Mouse (Mus musculus) thymus, postnatal 10 days (tissue): ENCODE data around the gene Camk2g.
A peak's percentile ranks its signal among the peaks of the same experiment; 100 is the strongest.

Source experiments
- DNase-seq, 2 experiments: peaks; one replicate each; pipeline ENCODE4 v3.0.0; 2021; ENCODE audit warnings: low spot score in 2 of 2

Camk2g gene

DNA sequence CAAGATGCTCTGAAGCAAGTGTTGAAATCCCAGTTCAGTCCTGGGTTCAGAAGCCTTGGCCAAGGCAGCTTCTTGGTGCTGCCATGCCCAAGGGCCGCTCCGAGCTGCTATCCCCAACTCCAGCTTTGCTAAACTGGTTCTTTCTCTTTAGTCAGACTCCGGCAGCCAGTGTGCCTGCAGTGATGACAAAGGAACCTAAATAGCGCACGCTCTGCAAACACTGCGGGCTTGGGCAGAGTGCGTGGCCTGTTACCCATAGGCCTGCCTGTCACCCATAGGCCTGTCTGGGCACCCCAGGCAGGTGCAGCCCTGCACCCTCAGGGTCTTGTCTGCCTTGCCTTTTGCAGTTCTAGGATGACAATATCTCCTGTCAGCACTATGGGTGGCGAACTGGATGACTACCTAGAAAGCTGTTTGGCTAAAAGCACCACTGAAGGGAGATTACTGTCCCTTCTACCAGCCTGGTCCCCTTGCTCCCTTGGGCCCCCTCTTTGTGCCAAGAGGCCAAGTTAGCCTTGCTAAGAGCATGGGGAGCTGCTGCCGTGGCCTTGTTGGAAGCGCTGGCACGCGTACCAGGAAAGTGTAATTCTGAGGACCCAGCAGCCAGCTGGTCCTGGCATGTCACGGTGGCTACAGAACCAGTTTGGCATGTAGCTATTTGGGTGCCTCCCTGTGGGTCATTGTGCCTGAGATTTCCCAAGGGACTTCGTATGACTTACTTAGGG, 12.4 kb upstream of the Camk2g start:
- no peak for DNase-seq

DNA sequence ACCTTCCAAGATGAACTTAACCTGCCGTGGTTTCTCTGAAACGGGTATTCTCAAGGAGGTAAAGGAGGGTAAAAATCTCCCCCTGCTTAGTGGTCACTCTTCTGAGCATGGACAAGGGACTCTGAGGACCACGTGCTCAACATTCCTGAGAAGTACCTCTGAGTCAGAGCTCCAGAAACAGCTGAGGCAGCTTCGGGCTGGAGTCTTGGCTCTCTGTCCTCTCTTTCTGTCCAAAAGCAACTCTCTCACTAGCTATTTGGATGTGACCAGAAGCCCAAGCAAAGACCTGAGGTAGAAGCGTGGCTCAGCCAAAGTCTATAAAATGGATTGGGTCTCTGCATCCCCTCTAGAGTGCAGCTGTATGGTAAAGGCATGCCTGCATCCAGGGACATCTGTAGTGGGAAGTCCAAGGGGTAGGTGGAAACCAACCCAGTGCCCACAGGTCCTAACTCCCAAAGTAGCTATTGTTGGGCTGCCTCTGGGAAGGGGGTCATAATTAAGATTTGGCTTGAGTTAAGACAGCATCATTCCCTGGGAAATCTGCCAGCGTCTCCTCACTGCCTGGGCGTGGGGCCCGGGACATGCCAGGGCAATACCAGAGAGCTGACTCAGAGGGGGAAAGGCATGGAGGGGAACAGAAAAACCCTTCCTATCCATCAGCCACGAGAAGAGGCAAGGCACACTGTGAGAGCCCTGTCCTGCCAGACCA, 11.2 kb upstream of the Camk2g start:
- DNase-seq: no peak

DNA sequence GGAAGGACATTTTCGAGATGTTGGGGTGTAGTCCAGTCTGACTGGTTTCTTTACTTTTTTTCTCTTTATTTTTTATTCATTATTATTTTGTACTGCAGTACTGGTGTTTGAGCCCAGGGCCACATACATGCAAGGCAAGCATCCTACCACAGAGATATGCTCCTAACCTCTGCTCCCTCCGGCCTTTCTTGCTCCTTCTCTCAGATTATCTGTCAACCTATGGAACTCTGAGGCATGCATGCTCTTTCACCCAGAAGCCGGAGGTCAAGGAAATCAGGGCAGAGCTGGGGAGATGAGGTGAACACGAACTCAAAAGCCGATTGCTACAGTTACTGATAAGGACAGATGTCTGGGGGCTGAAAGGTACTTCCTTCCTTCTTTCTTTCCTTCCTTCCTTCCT, 10.6 kb upstream of the Camk2g start:
- DNase-seq: no peak

DNA sequence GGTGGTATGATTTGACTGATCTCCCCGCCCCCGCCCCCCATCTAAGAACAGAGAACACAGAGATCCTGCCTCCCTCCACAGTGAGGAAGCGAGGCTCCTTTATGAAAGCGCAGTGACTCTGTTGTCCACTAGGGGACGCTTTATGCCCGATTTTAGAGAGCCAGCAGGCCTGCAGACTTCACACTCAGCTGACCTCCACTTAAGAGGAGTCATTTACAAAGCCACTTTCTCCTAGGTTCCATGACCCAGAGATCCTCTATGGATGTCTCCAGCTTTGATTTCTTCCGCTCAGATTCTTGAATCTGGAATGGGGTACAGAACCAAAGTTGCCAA, 9.7 kb upstream of the Camk2g start:
- DNase-seq: peak; percentile 47 to 69

DNA sequence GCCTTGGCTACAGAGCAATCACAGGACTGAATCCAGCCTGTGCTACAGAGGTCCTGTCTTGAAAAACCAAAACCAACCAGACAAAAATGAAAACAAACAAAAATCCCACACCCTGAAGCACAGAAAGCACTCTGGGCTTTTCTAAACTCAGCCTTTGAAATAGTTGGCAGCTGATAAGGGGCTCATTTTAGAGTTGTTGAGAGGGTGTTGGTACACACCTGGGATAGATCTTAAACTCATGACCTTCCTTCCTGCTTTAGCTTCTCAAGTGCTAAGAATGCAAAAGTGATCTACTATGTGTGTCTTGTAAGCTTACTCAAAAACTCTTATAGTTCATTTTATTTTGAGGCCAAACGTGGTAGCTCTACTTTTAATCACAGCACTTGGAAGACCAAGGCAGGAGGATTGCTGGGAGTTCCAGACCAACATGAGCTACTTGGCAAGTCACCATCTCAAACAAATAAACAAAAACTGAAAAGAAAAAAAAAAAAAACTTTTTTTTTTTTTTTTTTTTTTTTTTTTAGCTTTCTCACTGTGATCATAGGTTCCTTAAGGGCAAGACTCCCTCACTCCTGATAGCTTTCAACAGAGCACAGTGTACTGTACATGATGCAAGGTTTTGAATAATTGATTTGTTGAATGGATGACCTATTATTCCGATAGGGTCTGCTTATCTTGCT, 9.2 kb upstream of the Camk2g start:
- no peak for DNase-seq

DNA sequence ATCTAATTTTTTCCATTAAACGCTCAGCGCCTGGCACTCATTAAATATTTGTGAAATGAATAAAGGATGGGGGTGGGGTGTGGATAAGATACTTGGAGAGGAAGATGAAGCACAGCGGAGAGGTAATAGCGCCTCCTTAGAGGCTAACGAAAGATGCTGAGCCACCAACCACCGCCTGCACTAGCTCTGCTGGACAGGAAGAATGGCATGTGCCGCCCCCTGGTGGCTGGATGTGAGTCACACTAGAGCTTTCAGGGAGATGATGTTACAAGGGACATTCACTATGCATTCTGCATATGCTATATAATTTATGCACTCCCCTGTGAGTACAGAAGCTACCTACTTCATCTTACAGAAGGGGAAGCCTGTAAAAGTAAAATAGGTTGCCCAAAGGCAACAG, 4.9 kb upstream of the Camk2g start:
- peak; percentile 79 to 97 for DNase-seq

DNA sequence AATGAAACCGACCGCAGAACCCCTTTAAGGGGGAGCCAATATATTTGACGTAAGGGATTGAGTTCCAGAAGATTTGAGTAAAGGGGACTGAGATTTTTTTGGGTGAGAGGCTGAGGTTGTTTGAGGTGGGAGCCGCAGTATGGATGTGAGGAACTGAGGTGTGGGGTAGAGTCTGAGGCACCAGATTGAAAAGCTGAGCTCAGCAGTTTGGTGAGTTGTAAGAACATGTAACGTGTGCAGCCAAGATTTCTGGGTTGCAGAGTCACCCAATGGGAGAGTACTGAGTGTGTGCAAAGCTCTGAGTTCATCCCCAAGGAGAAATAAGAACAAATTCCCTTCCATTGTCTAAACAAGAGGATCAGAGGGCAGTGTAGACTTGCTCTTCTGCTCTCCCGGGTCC, 4.4 kb upstream of the Camk2g start:
- no peak for DNase-seq

DNA sequence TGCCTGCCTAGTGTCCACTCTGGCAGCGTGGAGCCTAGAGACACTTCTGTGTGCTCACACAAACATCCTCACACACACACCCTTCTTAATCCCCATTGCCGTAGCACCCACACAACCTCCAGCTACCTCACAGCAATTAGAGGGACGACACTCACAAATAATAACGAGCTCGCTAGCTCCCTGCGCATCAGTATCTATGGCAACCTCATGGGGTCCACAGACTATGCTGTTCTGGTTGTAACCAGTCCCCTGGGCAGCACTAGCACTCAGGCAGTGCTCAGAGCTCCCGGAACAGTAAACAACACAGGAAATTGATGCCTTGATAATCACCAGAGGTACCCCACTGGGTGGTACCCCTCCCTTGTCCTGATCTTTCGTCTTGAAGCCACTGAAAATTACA, 2.8 kb upstream of the Camk2g start:
- no peak for DNase-seq

DNA sequence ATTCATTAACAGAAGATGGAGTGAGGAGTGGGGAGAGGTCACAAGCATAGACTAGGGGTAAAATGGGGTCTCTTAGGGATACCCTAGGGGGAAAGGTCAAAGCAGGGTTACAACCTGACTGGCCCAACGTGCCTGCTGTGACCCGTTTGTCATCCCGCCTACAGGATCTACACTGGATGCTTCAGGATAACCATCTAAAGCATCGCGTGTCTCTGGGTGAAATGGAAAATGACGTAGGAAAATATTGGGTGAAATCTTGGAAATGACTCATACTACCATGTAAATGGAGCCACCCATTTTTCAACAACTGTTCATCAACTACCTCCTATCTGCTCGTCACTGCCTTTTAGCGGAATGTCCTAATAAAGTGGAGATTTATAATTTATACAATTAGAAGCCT, 2.3 kb upstream of the Camk2g start:
- DNase-seq: no peak

DNA sequence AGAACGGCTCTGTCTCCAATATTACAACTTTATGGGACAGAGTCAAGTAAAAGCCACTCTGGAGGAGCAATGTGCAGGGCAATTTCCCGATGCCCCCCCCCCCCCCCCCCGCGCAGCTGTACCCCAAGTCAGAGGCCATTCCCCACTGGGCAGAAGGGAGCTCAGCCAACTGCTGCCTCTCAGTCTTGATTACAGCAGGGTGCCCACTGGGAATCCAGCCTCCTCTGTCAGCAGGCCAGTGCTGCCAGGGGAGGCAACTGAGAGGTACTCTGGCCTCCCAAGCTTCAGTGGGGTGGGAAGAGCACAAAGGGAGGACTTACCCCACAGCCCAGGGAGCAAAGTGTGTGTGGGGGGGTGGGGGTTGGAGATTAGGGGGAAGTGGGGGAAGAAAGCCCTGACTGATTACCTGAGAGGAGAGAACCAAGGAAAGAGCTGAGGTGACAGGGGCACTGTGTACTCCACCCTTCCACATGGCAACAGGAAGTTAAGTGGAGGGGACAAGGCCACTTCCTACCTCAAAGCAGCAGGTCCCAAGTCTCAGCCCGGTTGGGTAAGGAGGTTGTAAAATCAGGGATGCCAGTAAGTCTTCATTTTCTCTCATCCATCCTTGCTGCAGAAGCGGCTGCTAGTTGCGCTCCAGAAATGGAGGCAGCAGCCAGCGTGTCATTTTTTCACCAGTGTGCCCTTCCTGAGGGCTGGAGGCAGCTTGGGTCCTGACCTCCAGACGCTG, 1.7 kb upstream of the Camk2g start:
- DNase-seq: no peak

DNA sequence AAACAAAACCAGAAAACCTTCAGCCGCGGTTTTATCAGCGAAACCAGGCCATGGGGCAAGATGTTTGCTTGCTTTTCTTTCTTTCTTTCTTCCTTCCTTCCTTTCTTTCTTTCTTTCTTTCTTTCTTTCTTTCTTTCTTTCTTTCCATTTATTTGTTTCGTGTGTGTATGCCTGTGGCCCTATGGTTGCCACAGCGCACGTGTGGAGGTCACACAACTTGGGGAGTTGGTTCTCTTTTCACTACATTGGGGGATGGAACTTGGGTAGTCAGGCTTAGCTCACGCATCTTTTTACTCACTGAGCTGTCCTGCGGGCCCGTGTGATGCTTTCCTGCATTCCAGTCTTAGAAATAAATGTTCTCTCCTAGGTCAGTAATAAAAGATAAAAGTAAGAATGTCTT, 701 bp upstream of the Camk2g start:
- no peak for DNase-seq

DNA sequence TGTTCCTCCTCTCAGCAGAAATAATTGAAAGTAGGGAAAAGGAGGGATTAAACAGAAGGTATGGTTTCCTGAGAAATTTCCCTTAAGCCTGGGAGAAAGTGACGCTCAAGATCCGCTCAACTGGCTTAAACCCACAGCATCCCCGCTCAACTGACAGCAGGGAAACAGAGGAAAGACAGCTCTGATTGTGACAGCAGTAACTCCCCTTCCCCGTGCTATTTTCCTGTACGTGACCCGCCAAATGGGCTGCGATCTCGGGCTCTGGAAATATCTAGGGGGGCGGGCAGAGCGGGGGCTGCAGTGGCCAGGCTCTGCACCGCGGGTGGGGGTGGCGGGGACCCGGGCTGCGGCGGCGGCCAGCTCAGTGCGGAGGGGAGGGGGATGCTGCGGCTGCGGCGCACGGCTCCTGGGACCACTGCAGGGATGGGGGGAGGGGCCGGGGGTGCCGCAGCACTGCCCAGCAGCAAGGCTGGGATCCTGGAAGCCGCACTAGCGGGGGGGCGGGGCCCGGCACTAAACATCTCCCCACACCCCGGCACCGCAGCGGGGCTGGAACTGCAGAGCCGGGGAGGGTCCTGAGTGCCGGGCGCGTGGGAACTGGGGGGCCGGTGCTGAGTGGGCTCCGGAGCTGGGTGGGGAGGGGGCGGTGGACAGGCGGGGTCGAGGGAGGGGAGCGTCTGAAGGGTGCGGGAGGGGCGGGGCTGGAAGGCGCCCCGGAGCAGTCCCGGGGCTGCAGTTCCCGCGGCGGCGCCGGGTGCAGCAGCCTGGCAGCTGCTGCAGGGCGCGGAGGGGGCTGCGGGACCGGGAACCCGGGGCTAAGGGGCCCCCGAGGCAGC, 748 bp downstream of the Camk2g start:
- peak; percentile 45 to 46 for DNase-seq

DNA sequence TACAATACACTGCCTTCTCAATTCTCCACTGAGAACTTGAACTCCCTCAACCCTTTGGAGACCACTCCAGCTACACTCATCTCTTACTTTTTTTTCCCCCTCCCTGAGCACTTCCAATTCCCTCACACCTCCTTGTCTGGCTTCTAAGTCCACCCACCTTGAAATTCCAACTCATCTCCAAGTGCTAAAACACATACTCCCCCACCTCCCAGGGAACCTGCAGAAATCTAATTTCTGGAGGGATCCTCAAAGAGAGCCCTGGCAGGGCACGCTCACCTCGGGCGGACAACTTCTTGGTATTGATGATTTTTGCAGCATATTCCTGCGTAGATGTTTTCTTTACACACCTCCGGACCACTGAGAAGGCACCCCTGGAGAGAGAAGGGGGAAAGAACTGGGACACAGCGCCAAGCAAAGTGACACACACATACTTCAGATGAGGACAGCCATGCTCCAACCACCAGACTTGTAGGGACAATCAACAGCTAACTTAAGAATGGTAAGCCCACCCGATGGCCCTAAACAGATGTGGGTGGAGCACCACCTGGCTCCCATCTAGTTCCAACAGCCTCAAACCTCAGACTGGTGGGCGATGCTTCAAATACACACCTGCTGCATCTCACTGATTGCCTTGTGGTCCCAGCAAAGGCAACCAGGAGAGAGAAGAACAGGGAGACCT, 1.5 kb downstream of the Camk2g start:
- DNase-seq: no peak

DNA sequence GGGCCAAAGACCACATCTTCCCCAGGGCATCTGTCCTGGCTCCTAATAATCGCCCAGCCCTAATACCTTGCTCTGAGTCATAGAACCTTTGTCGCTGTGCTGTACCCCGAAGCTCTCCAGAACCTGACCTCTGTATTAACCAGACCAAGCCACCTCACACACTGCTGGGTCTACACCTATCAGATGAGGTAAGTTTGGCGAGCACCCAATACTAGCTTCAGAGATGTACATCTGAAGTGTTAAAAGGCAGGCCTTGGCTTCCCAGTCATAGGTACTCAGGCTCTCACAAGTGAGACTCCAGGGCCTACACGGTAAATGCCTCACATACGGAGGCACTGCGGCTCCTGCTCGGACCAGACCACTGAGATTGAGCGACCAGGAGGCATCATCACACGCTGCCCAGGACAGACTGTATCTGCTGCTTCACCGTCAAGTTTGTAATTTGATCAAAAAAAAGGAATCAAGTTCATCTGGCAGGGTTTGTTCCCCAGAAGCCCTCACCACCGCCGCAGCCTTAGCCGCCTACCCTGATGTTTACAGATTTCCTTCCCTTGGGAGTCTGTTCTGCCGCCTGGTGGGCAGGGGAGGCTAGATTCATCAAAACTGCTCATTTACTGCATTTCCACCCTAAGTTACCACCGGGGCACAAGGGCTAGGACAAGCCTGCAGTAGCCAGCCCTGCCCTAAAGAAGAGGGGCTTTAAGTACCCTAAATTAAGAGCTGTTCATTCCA, 2.2 kb downstream of the Camk2g start:
- DNase-seq: peak in 1 of 2 experiments; percentile 39

DNA sequence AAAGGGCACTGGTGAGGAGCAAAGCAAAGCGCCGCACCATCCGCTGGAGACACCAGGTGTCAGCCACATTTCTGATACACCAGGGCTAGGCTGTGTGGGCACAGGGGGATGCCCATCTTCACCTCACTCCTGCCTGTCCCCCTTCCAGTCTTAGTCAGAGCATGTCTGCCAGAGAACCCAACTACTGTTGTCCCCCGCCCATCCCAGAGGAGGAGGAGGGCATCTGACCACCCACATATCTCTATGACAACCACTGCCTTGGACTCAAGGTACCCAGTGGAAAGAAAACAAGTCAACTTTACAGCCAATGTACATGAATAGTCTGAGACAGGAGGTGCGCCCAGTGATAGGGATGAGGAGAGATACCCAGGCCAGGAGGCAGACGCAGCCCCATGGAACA, 2.9 kb downstream of the Camk2g start:
- DNase-seq: no peak

DNA sequence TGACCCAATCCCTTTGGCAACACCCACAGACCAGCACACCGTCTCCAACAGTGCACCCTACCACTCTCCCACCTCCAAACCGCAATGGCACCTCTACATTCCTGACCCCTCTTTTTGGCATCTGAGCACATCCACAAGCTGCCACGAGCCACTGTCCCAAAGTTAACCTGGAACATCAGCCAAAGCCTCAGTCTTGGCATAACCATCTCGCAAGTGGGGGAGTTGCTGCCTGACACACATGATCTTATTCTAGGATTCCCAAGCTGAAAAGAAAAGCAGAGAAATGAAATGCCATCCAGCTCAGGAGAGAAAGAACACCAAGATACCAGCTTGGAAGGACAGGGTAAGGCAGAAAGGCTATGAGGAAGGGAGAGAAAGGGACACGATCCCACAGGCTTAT, 3.4 kb downstream of the Camk2g start:
- DNase-seq: no peak

DNA sequence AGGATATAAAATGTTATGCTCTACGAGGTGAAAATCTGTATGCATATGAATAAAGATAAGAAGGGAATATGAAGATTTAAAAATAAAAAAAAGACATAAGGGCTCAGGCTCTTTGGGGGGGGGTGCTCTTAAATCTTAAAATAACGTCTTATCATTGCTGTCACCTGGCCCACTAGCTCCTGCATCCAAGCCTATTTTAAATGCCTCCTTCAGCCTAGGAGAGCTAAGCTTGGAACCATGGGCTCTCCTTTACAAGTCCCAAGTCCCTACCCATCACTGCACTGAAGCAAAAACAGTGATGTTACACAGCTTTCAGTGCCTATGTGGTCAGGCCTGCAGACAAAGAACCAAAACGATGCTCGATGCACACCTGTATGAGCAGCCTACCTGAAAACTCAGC, 4.3 kb downstream of the Camk2g start:
- DNase-seq: no peak

DNA sequence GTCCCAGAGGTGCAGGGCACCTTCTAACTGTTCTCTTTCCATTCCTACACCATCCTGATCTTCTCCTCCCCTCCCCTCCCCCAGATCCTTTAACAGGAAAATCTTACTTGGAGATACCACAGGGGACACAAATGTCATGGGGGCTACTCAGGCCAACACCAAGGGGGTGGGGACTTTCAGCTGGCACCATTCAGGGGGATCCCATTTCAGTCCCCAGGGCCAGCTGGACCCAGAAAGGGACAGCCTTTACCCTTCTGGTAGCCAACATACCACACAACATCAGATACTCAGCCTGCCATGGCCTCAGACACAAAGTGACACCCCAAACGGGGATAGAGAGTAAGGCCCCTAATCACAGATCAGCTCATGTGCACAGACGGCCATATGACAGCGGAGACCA, 5.7 kb downstream of the Camk2g start:
- DNase-seq: no peak

DNA sequence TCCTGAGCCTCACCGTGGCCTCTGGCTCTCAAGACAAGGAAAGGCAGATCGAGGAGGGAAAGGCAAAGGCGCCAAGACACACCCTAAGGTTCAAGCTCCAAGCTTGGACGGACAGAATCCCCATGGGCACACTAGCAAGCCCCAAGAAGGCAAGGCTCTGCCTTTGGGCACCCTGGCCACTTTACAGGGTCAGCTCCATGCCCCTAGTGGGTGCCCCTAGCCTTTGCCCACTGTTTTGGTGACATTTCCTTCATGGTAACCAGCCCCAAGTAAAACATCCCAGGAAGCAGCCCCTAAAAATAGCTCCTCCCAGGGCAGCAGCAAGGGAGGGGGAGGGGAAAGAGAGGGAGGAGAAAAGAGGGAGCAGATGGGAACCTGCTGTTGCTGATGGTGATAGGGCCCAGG, 7.3 kb downstream of the Camk2g start:
- no peak for DNase-seq

DNA sequence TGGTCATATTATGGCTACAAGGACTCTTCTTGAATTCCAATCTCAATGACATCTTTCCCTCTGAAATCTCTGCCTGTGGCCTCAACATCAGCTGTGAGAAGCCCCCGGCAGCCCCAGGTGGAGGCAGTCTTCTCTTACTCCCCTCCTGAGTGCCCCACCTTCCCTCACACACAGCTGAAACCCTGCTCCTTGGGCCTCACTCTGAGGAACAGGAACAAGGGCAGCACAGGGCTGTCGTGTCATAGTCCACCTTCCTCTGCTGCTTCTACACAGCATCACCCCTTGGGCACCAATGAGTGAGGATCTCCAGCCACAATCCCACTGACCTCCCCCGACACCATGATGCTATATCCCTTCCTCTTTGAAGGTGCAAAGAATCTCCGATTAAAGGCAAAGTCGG, 7.9 kb downstream of the Camk2g start:
- peak in 1 of 2 experiments; percentile 42 for DNase-seq
